Mouse (Mus musculus) forebrain, postnatal 0 days (tissue): ENCODE results near the gene Arid2. TPM values are rescaled to one million over a fixed set of nuclear protein-coding genes. Genes with fewer than 3 reads are reported as not detected.

ENCODE experiments used
- ATAC-seq: fragments of 200-750 bp; cut with Nextera tagmentation; 2 replicates; pipeline ENCODE4 v1.8.0; 2017; ENCODE audit warnings: mild to moderate bottlenecking, moderate library complexity
- DNase-seq: peaks from one replicate; pipeline ENCODE4 v3.0.0-alpha.2; 2015
- H3K27ac ChIP-seq: fragments of 300-500 bp; sonication (generic); 2 replicates; pipeline ENCODE4 v1.5.1; 2014; ENCODE audit warnings: low read depth, mild to moderate bottlenecking, antibody characterized with exemption, low read length, moderate library complexity, mixed read lengths
- H3K27me3 ChIP-seq: fragments of 300-500 bp; sonication (generic); 2 replicates; pipeline ENCODE4 v1.6.1; 2014; ENCODE audit warnings: mild to moderate bottlenecking, low read length, mixed read lengths; ENCODE audit not compliant: insufficient read depth
- H3K36me3 ChIP-seq: fragments of 300-500 bp; sonication (generic); 2 replicates; pipeline ENCODE4 v1.6.1; 2014; ENCODE audit warnings: mild to moderate bottlenecking, moderate library complexity; ENCODE audit not compliant: insufficient read depth
- H3K4me1 ChIP-seq: fragments of 300-500 bp; sonication (generic); 2 replicates; pipeline ENCODE4 v1.6.1; 2014; ENCODE audit warnings: antibody characterized with exemption; ENCODE audit not compliant: insufficient read depth
- H3K4me2 ChIP-seq: fragments of 300-500 bp; sonication (generic); 2 replicates; pipeline ENCODE4 v1.6.1; 2014; ENCODE audit warnings: low read depth, mild to moderate bottlenecking, moderate library complexity
- H3K4me3 ChIP-seq: fragments of 300-500 bp; sonication (generic); 2 replicates; pipeline ENCODE4 v1.5.1; 2014; ENCODE audit warnings: low read depth, low read length, mixed read lengths
- H3K9ac ChIP-seq: fragments of 300-500 bp; sonication (generic); 2 replicates; pipeline ENCODE4 v1.6.1; 2014; ENCODE audit warnings: mild to moderate bottlenecking
- H3K9me3 ChIP-seq: fragments of 300-500 bp; sonication (generic); 2 replicates; pipeline ENCODE4 v1.6.1; 2016; ENCODE audit warnings: low read length
- CTCF ChIP-seq: sonication (generic); IDR thresholded peaks from 2 replicates; pipeline ENCODE4 v1.5.1; 2016; ENCODE audit warnings: antibody characterized with exemption, control low read depth, low read depth
- WGBS: fragments of 180-500 bp; shearing (Covaris S2); extraction: QIAGEN DNeasy Blood & Tissue Kit; methylation state at CpG from one replicate; pipeline ENCODE4 v1.1.7; 2014; 5-methylcytosine and 5-hydroxymethylcytosine counted together
- polyA plus RNA-seq: library from polyadenylated mRNA; unstranded; fragments of >200 nt; fragmentation: Nextera tagmentation; extraction: Ambion mirVana; gene quantifications from 2 replicates; pipeline ENCODE4 v1.2.1, GENCODE M21; 2015
- total RNA-seq: library from RNA; depleted of rRNA; stranded (reverse); fragments of >200 nt; gene quantifications from 2 replicates; pipeline ENCODE4 v1.2.3, GENCODE M21; 2014

The Arid2 gene
- total and polyA plus RNA-seq, 2 experiments from 2014 or later: 10.7 to 49.9 TPM

DNA sequence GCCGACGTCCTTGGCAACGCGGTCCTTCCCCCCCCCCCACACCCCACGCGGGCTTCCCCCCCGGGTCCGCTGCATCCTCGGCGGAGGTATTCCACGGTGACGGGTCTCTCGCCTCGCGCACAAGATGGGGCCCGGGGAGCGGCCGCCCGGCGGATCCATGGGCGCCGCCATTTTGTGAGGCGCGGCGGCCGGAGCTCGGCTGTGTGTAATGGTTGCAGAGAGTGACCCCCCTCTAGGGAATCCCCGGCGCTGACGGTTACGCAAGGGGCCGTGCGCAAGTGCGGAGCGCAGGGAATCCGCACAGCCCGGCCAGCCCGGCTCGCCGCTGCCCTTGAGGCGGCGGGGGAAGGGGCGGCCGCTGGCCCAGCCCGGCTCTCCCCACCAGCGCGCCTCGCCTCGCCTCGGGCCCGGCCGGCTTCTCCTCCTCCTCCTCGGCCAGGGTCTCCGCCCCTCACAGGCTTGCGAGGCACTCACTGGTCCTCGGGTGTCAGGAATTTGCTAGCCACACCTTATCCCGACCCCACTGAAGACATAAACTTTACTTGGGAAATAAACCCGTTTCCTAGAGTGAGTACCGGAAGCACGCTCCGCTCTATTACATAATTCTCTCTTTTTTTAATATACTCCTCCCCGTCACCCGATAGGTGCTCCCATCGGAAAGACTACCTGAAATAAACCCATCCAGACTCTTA lies 1.8 kb upstream of the Arid2 start:
- peak; percentile 92 for DNase-seq
- ATAC-seq: peak; percentile 79
- peak overlapping the region; percentile 100 for H3K27ac ChIP-seq
- H3K9ac ChIP-seq: peak overlapping the region; percentile 93
- peaks cover 19% of the 10 kb centered on the region; the same call in 1 of the 2 replicates for H3K4me1 ChIP-seq
- peak overlapping the region; percentile 97 for H3K4me3 ChIP-seq
- H3K9me3 ChIP-seq: no peaks in the 10 kb centered on the region
- no peaks in the 10 kb centered on the region for H3K27me3 ChIP-seq
- no peaks in the 10 kb centered on the region for H3K36me3 ChIP-seq
- WGBS: 2% methylated on average over 59 of the region's 64 CpGs
- TF ChIP-seq CTCF: 0 out of 2 replicates have a peak, but pooled peaks have one; percentile 4
- H3K4me2 ChIP-seq: peak overlapping the region; percentile 78

DNA sequence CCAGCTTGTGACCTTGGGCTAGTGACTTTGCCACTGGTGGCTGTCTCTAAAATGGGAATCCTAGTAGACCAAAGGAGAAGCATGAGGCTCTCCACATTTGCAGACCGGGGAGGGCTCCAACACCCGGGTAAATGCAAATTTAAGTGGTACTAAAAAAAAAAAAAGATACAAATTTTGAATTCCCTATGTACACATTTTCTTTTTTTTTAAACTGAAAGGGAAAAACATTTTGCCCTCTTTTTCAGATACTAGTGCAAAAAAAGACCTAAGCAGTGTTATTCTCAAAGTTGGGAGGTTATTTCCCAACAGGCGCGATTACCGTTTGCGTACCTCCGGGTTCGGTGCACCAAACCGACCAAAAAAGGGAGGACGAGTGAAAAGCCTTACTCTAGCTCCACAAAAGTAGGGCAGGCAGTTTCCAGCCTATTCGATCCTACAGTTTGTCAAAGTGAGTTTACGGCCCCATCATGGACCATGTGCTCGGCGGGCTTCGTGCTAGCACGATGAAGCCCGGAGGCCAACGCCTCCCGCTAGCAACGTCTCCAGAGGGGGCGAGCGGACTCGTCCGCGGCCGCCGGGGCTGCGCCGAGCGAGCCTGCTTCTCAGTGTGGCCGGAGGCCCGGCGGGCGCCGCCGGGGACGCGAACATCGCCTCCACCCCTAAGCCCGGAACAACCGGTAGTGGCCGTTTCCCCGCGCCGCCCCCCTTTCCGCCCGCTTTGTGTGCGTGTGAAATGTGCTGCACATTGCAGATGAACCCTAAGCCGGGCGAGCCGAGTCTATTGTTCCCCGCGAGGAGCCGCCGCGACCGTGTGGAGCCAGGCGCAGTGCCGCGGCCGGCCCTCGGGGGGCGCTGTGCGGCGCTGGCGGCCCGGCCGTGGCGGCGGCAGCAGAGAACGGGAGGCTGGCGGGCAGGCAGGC lies 1.0 kb upstream of the Arid2 start:
- ATAC-seq (peak; percentile 84), DNase-seq (peak; percentile 94)
- Histone ChIP-seq H3K9ac (peak overlapping the region; percentile 93), H3K27ac (peak overlapping the region; percentile 100), H3K9me3 (no peaks in the 10 kb centered on the region), H3K4me2 (peak overlapping the region; percentile 78), H3K27me3 (no peaks in the 10 kb centered on the region), H3K4me3 (peak overlapping the region; percentile 97), H3K36me3 (no peaks in the 10 kb centered on the region), H3K4me1 (peaks cover 22% of the 10 kb centered on the region; the same call in 1 of the 2 replicates)
- TF ChIP-seq CTCF: peak; percentile 66
- WGBS: under 1% methylated on average over 71 of the region's 72 CpGs

DNA sequence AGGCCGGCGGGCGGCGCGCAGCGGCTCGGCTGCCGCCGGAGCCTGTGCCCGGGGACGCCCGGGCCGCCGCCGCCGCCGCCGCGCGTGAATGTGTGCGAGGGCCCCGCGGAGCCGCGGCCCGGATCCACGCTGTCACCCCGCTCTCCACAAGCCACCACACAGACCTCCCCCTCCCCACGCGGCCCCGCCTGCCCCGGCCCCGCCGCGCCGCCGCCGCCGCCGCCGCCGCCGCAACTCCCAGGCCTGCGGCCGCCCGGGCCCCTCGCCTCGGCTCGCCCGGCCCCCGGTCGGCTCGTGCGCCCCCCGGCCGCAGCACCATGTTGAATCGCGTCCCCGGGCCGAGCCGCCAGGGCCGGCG lies 404 bp upstream of the Arid2 start:
- no peak for TF ChIP-seq CTCF
- WGBS: 0% methylated on average over 30 of the region's 63 CpGs
- DNase-seq (no peak), ATAC-seq (peak; percentile 47)
- H3K36me3 ChIP-seq: no peaks in the 10 kb centered on the region
- peaks cover 22% of the 10 kb centered on the region; the same call in 1 of the 2 replicates for H3K4me1 ChIP-seq
- peak overlapping the region; percentile 93 for H3K9ac ChIP-seq
- peak overlapping the region; percentile 78 for H3K4me2 ChIP-seq
- no peaks in the 10 kb centered on the region for H3K9me3 ChIP-seq
- H3K27me3 ChIP-seq: no peaks in the 10 kb centered on the region
- H3K27ac ChIP-seq: peak overlapping the region; percentile 100
- peak overlapping the region; percentile 97 for H3K4me3 ChIP-seq

- H3K4me3 ChIP-seq: peak overlapping the region; percentile 97
- WGBS: under 1% methylated on average over 77 of the region's 97 CpGs
- no peaks in the 10 kb centered on the region for H3K27me3 ChIP-seq
- no peaks in the 10 kb centered on the region for H3K36me3 ChIP-seq
- peaks cover 15% of the 10 kb centered on the region; the same call in 1 of the 2 replicates for H3K4me1 ChIP-seq
- no peak for TF ChIP-seq CTCF
- DNase-seq: peak; percentile 69
- no peak for ATAC-seq
- no peaks in the 10 kb centered on the region for H3K9me3 ChIP-seq
- peak overlapping the region; percentile 78 for H3K4me2 ChIP-seq
- H3K27ac ChIP-seq: peak overlapping the region; percentile 100
- peak overlapping the region; percentile 93 for H3K9ac ChIP-seq
Measured at GRCm38 (mm10) chr15:96287976-96288835, 888 bp downstream of the Arid2 start.

DNA sequence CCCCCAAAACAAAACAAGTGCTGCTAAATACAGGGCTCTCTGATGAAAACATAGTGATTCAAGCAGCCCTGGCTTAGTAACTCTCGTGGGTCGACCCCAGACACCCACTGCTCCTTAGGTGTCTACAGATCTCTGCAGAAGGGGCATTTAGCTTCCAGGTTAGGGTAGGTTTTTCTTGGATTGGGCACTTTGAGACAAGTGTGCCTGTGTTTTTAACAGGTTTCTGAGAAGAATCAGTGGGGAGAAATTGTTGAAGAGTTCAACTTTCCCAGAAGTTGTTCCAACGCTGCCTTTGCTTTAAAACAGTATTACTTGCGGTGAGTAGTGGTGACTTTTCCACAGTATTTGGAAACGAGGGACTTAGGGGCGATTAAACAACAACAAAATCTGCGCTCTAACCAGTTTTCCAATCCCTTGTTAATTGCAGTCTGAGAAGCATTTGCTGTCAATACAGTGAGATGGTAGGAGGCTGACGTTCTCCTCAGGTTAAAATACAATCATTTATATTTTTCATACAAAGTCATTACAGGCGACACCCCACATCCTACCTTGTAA lies 1.6 kb downstream of the Arid2 start:
- peak overlapping the region; percentile 97 for H3K4me3 ChIP-seq
- peak overlapping the region; percentile 93 for H3K9ac ChIP-seq
- peak overlapping the region; percentile 100 for H3K27ac ChIP-seq
- no peaks in the 10 kb centered on the region for H3K9me3 ChIP-seq
- peak; percentile 34 for DNase-seq
- no peaks in the 10 kb centered on the region for H3K36me3 ChIP-seq
- no peak for ATAC-seq
- no peaks in the 10 kb centered on the region for H3K27me3 ChIP-seq
- H3K4me2 ChIP-seq: peak overlapping the region; percentile 78
- peaks cover 15% of the 10 kb centered on the region; the same call in 1 of the 2 replicates for H3K4me1 ChIP-seq
- TF ChIP-seq CTCF: no peak
- WGBS: under 1% methylated on average over 9 of the region's 9 CpGs

DNA sequence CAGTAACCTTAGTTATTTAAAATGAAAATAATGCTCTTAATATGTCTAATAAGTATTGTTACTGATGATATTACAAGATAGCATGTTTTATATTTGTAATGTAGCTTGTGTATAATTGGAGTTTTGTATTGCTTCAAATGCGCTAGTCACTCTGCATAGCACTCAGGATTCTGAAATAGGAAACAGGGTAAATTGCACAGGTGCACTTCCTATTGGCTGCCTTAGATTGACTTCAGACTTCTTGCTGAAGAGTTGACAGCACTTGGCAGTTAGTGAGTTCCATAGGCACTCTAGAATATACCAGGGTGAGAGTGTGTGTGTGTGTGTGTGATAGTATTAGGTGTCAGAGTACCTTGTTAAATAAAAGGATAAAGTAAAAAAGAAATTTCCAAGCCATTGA lies 2.7 kb downstream of the Arid2 start:
- no peak for TF ChIP-seq CTCF
- H3K4me1 ChIP-seq: peaks cover 15% of the 10 kb centered on the region; the same call in 1 of the 2 replicates
- H3K4me2 ChIP-seq: no peak overlapping the region
- no peak overlapping the region for H3K4me3 ChIP-seq
- WGBS: 59% methylated on average over 1 of the region's 1 CpGs
- H3K9me3 ChIP-seq: no peaks in the 10 kb centered on the region
- peaks cover 5% of the 10 kb centered on the region; the same call in 1 of the 2 replicates for H3K36me3 ChIP-seq
- DNase-seq (no peak), ATAC-seq (no peak)
- H3K9ac ChIP-seq: no peak overlapping the region
- H3K27me3 ChIP-seq: no peaks in the 10 kb centered on the region
- no peak overlapping the region for H3K27ac ChIP-seq
